Mouse (Mus musculus) cerebellum, adult 2 months (tissue): ENCODE results near the gene Mrtfa.

Source experiments
- CTCF ChIP-seq: fragments of 200-500 bp; IDR thresholded peaks from 2 replicates; pipeline ENCODE4 v1.5.1; 2011; ENCODE audit warnings: low read depth, mild to moderate bottlenecking, control low read depth, low read length, moderate library complexity, borderline replicate concordance; ENCODE audit not compliant: insufficient read depth
- POLR2A ChIP-seq: fragments of 200-500 bp; IDR thresholded peaks from 2 replicates; pipeline ENCODE4 v1.6.1; 2011; ENCODE audit warnings: low read length, control low read depth, borderline replicate concordance; ENCODE audit not compliant: insufficient read depth

GRCm38 (mm10) chr15:80983264-80983663 lies 207.3 kb downstream of the Mrtfa start:
- TF ChIP-seq CTCF (no peak), POLR2A (no peak)
